Mouse (Mus musculus): ENCODE measurements around the gene Spo11. TPM values are rescaled to one million over a fixed set of nuclear protein-coding genes. Genes with fewer than 3 reads are reported as not detected.

Gene Spo11
- polyA plus RNA-seq, 1 experiment from 2014 or later, result 0.07 TPM

DNA sequence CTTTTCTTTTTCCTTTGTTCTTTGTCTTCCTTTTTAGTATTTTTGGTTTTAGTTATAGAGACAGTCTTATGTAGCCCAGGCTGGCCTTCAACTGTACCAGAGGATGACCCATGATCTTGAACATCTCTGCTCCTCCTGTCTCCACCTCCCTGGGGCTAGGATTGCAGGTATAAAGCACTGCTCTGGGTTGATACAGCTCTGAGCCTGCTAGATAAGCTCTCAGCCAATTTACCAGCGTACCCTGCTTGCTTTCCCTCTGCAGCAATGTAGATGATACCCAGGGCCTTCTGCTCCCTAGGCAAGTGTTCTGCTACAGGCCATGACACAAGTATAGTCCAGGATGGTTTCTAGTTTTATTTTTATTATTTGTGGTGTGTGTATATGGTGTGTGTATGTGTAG is 64.4 kb downstream of the Spo11 start:
- WGBS (ENCODE audit: insufficient replicate concordance), result 52% methylated on average over 1 of the region's 1 CpGs
- no peak for TF ChIP-seq CTCF (IDR thresholded peaks at IDR 0.05; ENCODE audit: low read depth)
- peak; percentile 78 for TF ChIP-seq EP300 (IDR thresholded peaks at IDR 0.05; ENCODE audit: low read depth)
- ATAC-seq, result no peak

DNA sequence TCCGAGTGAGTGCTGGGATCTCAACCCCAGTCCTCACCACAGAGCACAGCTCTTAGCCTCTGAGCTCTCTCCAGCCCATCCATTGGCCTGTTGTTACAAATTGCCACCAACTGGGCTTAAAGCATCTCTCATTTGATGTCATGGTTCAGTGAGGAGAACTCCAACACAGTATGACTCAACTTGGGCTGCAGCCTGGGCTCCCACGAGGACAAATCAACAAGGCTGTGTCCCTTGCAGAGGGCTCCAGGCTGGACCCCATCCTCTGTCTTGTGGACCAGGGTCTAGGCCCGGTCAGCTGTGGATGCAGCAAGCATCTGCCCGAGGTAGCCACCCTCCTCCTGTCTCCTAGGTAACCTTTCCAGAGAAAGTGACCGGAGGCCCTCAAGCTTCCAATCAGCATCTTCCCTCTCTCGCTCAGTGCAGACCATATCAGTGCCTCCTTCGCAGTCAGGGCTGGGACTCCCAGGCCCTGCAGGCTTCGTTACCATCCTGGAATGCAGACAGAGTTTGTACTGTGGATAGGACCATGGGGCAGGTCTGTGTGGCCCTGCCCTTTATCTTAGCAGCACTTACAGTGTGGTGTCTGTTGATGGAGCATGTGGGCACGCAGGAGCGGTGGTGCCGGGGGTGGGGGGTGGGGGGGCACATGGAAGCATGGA is 65.1 kb downstream of the Spo11 start:
- no peak overlapping the region for H3K27ac ChIP-seq (ENCODE audit: low read depth)
- H3K4me3 ChIP-seq (ENCODE audit: low read depth, low read length), result no peak overlapping the region
- no peaks in the 10 kb centered on the region for H3K9me3 ChIP-seq (ENCODE audit: low read length)
- ATAC-seq, result no peak
- peaks cover 52% of the 10 kb centered on the region for H3K4me1 ChIP-seq (ENCODE audit: insufficient read depth)
- no peak overlapping the region for H3K9ac ChIP-seq (replicated peaks)
- no peaks in the 10 kb centered on the region for H3K36me3 ChIP-seq (replicated peaks; ENCODE audit: insufficient read depth, low read length)
- DNase-seq, result no peak
- H3K4me2 ChIP-seq (ENCODE audit: low read depth, low read length), result no peak overlapping the region
- TF ChIP-seq CTCF (IDR thresholded peaks at IDR 0.05; ENCODE audit: low read depth) (no peak), EP300 (IDR thresholded peaks at IDR 0.05; ENCODE audit: low read depth) (no peak)
- WGBS (ENCODE audit: insufficient replicate concordance), result 75% methylated on average over 11 of the region's 11 CpGs
- H3K27me3 ChIP-seq (ENCODE audit: insufficient read depth, low read length), result no peaks in the 10 kb centered on the region

More for the DNA sequence above, 64.4 kb downstream of the Spo11 start:
- H3K4me2 ChIP-seq (ENCODE audit: low read depth, low read length), result no peak overlapping the region
- DNase-seq, result no peak
- H3K27ac ChIP-seq (ENCODE audit: low read depth), result no peak overlapping the region; the same call in 1 of the 2 replicates
- no peak overlapping the region for H3K4me3 ChIP-seq (ENCODE audit: low read depth, low read length)
- no peak overlapping the region for H3K9ac ChIP-seq (replicated peaks)
- no peaks in the 10 kb centered on the region for H3K9me3 ChIP-seq (ENCODE audit: low read length)
- H3K36me3 ChIP-seq (replicated peaks; ENCODE audit: insufficient read depth, low read length), result no peaks in the 10 kb centered on the region
- H3K27me3 ChIP-seq (ENCODE audit: insufficient read depth, low read length), result no peaks in the 10 kb centered on the region
- peaks cover 52% of the 10 kb centered on the region for H3K4me1 ChIP-seq (ENCODE audit: insufficient read depth)

Other genes with a start within 250 kb of the Spo11 start
- 0.32 and 0.49 TPM in 2 replicates for gene Bmp7, start 37.4 kb upstream of the Spo11 start, polyA plus RNA-seq (2015; fragmentation: Nextera tagmentation; extraction: Ambion mirVana)
- 40.0 and 41.5 TPM in 2 replicates for gene Rae1, start 22.4 kb downstream of the Spo11 start, polyA plus RNA-seq (2015; fragmentation: Nextera tagmentation; extraction: Ambion mirVana)
- gene Rbm38, start 42.8 kb downstream of the Spo11 start, polyA plus RNA-seq (2015; fragmentation: Nextera tagmentation; extraction: Ambion mirVana), result 124 and 126 TPM in 2 replicates
- 0.21 and 0.25 TPM in 2 replicates for gene Ctcfl, start 141.8 kb downstream of the Spo11 start, polyA plus RNA-seq (2015; fragmentation: Nextera tagmentation; extraction: Ambion mirVana)
- 414 and 703 TPM in 2 replicates for gene Pck1, start 175.3 kb downstream of the Spo11 start, polyA plus RNA-seq (2015; fragmentation: Nextera tagmentation; extraction: Ambion mirVana)
- gene Zbp1, start 241.2 kb downstream of the Spo11 start, polyA plus RNA-seq (2015; fragmentation: Nextera tagmentation; extraction: Ambion mirVana), result 4.9 and 6.7 TPM in 2 replicates